Mouse (Mus musculus): ENCODE measurements around the gene Arhgef9.

- TF ChIP-seq CTCF (conservative IDR thresholded peaks at IDR 0.05; ENCODE audit: low read length): no peak
- TF ChIP-seq NANOG (IDR thresholded peaks at IDR 0.05; ENCODE audit: borderline replicate concordance, low read length): no peak
- no peak for TF ChIP-seq POU5F1 (IDR thresholded peaks at IDR 0.05; ENCODE audit: borderline replicate concordance, low read length)
Observed at GRCm38 (mm10) chrX:95165671-95166127, 31.0 kb downstream of the Arhgef9 start.
